Mouse (Mus musculus) forebrain, embryonic 14.5 days (tissue): ENCODE results near the gene Rnf39. TPM values are rescaled to one million over a fixed set of nuclear protein-coding genes. Genes with fewer than 3 reads are reported as not detected.

ENCODE experiments used
- ATAC-seq: fragments of 200-750 bp; cut with Nextera tagmentation; 2 replicates; pipeline ENCODE4 v1.8.0; 2017; ENCODE audit warnings: mild to moderate bottlenecking, moderate library complexity
- DNase-seq: peaks from one replicate; pipeline ENCODE4 v3.0.0-alpha.2; 2015; ENCODE audit warnings: low spot score
- H3K27ac ChIP-seq: fragments of 300-500 bp; sonication (generic); 2 replicates; pipeline ENCODE4 v1.5.1; 2014; ENCODE audit warnings: low read depth, mild to moderate bottlenecking, control low read depth, low read length, moderate library complexity
- H3K27me3 ChIP-seq: fragments of 300-500 bp; sonication (generic); replicated peaks from 2 replicates; pipeline ENCODE4 v1.6.1; 2014; ENCODE audit warnings: low read length, control low read depth, mixed read lengths; ENCODE audit not compliant: control insufficient read depth, insufficient read depth
- H3K36me3 ChIP-seq: fragments of 300-500 bp; sonication (generic); 2 replicates; pipeline ENCODE4 v1.6.1; 2014; ENCODE audit warnings: low read length, control low read depth; ENCODE audit not compliant: control insufficient read depth, insufficient read depth
- H3K4me1 ChIP-seq: fragments of 300-500 bp; sonication (generic); 2 replicates; pipeline ENCODE4 v1.6.1; 2014; ENCODE audit warnings: antibody characterized with exemption, low read length, control low read depth; ENCODE audit not compliant: control insufficient read depth, insufficient read depth
- H3K4me2 ChIP-seq: fragments of 300-500 bp; sonication (generic); 2 replicates; pipeline ENCODE4 v1.6.1; 2014; ENCODE audit warnings: mild to moderate bottlenecking, control low read depth, low read length
- H3K4me3 ChIP-seq: fragments of 300-500 bp; sonication (generic); 2 replicates; pipeline ENCODE4 v1.5.1; 2014; ENCODE audit warnings: low read depth, low read length, control low read depth
- H3K9ac ChIP-seq: fragments of 300-500 bp; sonication (generic); 2 replicates; pipeline ENCODE4 v1.6.1; 2014; ENCODE audit warnings: mild to moderate bottlenecking, low read length, control low read depth, moderate library complexity
- H3K9me3 ChIP-seq: fragments of 300-500 bp; sonication (generic); replicated peaks from 2 replicates; pipeline ENCODE4 v1.6.1; 2016; ENCODE audit warnings: low read length, control low read depth, mixed read lengths; ENCODE audit not compliant: control insufficient read depth
- WGBS: fragments of 180-500 bp; shearing (Covaris S2); extraction: QIAGEN DNeasy Blood & Tissue Kit; methylation state at CpG from one replicate; pipeline ENCODE4 v1.1.7; 2014; 5-methylcytosine and 5-hydroxymethylcytosine counted together
- polyA plus RNA-seq: library from polyadenylated mRNA; unstranded; fragments of >200 nt; fragmentation: Nextera tagmentation; extraction: Ambion mirVana; gene quantifications from 2 replicates; pipeline ENCODE4 v1.2.1, GENCODE M21; 2014

The Rnf39 gene
- polyA plus RNA-seq, 1 experiment from 2014 or later: 0.24 TPM

- WGBS: 40% methylated on average over 1 of the region's 1 CpGs
- Histone ChIP-seq H3K27me3 (no peaks in the 10 kb centered on the region), H3K4me3 (no peak overlapping the region), H3K36me3 (no peaks in the 10 kb centered on the region), H3K4me2 (no peak overlapping the region), H3K4me1 (no peaks in the 10 kb centered on the region), H3K27ac (no peak overlapping the region), H3K9me3 (no peaks in the 10 kb centered on the region), H3K9ac (no peak overlapping the region)
- DNase-seq (no peak), ATAC-seq (no peak)
Observed at GRCm38 (mm10) chr17:36908235-36908634, 34.5 kb upstream of the Rnf39 start.

- ATAC-seq: no peak
- H3K36me3 ChIP-seq: no peaks in the 10 kb centered on the region
- H3K9me3 ChIP-seq: no peaks in the 10 kb centered on the region
- H3K27me3 ChIP-seq: no peaks in the 10 kb centered on the region
- H3K27ac ChIP-seq: no peak overlapping the region
- H3K9ac ChIP-seq: no peak overlapping the region
- H3K4me3 ChIP-seq: no peak overlapping the region
- no peak for DNase-seq
- H3K4me2 ChIP-seq: no peak overlapping the region
- WGBS: 63% methylated on average over 4 of the region's 4 CpGs
- no peaks in the 10 kb centered on the region for H3K4me1 ChIP-seq
Observed at GRCm38 (mm10) chr17:36909802-36910201, 32.9 kb upstream of the Rnf39 start.

GRCm38 (mm10) chr17:36912031-36912430, 30.7 kb upstream of the Rnf39 start:
- Histone ChIP-seq H3K27me3 (no peaks in the 10 kb centered on the region), H3K36me3 (no peaks in the 10 kb centered on the region), H3K9me3 (no peaks in the 10 kb centered on the region), H3K4me2 (no peak overlapping the region), H3K27ac (no peak overlapping the region), H3K4me3 (no peak overlapping the region), H3K9ac (no peak overlapping the region), H3K4me1 (no peaks in the 10 kb centered on the region)
- no peak for DNase-seq
- 81% methylated on average over 2 of the region's 2 CpGs for WGBS
- no peak for ATAC-seq

GRCm38 (mm10) chr17:36914108-36914507, 28.6 kb upstream of the Rnf39 start:
- WGBS: 18% methylated on average over 2 of the region's 2 CpGs
- no peaks in the 10 kb centered on the region for H3K9me3 ChIP-seq
- no peak overlapping the region for H3K27ac ChIP-seq
- no peak overlapping the region for H3K4me2 ChIP-seq
- H3K36me3 ChIP-seq: no peaks in the 10 kb centered on the region
- DNase-seq: peak; percentile 88
- no peaks in the 10 kb centered on the region for H3K4me1 ChIP-seq
- H3K9ac ChIP-seq: no peak overlapping the region
- no peaks in the 10 kb centered on the region for H3K27me3 ChIP-seq
- 0 out of 2 replicates have a peak, but pooled peaks have one; percentile 34 for ATAC-seq
- H3K4me3 ChIP-seq: no peak overlapping the region

GRCm38 (mm10) chr17:36915076-36915475, 27.6 kb upstream of the Rnf39 start:
- peak; percentile 60 for DNase-seq
- H3K27ac ChIP-seq: no peak overlapping the region
- H3K9ac ChIP-seq: no peak overlapping the region
- no peak overlapping the region for H3K4me2 ChIP-seq
- no peaks in the 10 kb centered on the region for H3K9me3 ChIP-seq
- H3K27me3 ChIP-seq: no peaks in the 10 kb centered on the region
- no peak overlapping the region for H3K4me3 ChIP-seq
- no peaks in the 10 kb centered on the region for H3K4me1 ChIP-seq
- H3K36me3 ChIP-seq: no peaks in the 10 kb centered on the region
- ATAC-seq: 0 out of 2 replicates have a peak, but pooled peaks have one; percentile 32
- WGBS: 15% methylated on average over 9 of the region's 9 CpGs

GRCm38 (mm10) chr17:36920239-36920638, 22.5 kb upstream of the Rnf39 start:
- ATAC-seq (no peak), DNase-seq (no peak)
- Histone ChIP-seq H3K4me2 (no peak overlapping the region), H3K9ac (no peak overlapping the region), H3K27ac (no peak overlapping the region), H3K27me3 (no peaks in the 10 kb centered on the region), H3K9me3 (no peaks in the 10 kb centered on the region), H3K4me3 (no peak overlapping the region), H3K4me1 (no peaks in the 10 kb centered on the region), H3K36me3 (no peaks in the 10 kb centered on the region)
- WGBS: 57% methylated on average over 15 of the region's 15 CpGs

- DNase-seq (no peak), ATAC-seq (no peak)
- Histone ChIP-seq H3K9me3 (no peaks in the 10 kb centered on the region), H3K9ac (no peak overlapping the region), H3K36me3 (no peaks in the 10 kb centered on the region), H3K27ac (no peak overlapping the region), H3K4me1 (no peaks in the 10 kb centered on the region), H3K4me3 (no peak overlapping the region), H3K4me2 (no peak overlapping the region), H3K27me3 (no peaks in the 10 kb centered on the region)
- 88% methylated on average over 4 of the region's 4 CpGs for WGBS
Observed at GRCm38 (mm10) chr17:36922715-36923114, 20.0 kb upstream of the Rnf39 start.

- WGBS: 62% methylated on average over 4 of the region's 4 CpGs
- DNase-seq (no peak), ATAC-seq (no peak)
- no peak overlapping the region for H3K4me3 ChIP-seq
- H3K4me2 ChIP-seq: no peak overlapping the region
- H3K9me3 ChIP-seq: no peaks in the 10 kb centered on the region
- H3K36me3 ChIP-seq: no peaks in the 10 kb centered on the region
- H3K27ac ChIP-seq: no peak overlapping the region
- H3K4me1 ChIP-seq: no peaks in the 10 kb centered on the region
- no peaks in the 10 kb centered on the region for H3K27me3 ChIP-seq
- H3K9ac ChIP-seq: no peak overlapping the region
Observed at GRCm38 (mm10) chr17:36923491-36923890, 19.2 kb upstream of the Rnf39 start.

- Histone ChIP-seq H3K9me3 (no peaks in the 10 kb centered on the region), H3K27me3 (no peaks in the 10 kb centered on the region), H3K36me3 (no peaks in the 10 kb centered on the region), H3K4me3 (no peak overlapping the region), H3K9ac (no peak overlapping the region), H3K4me2 (no peak overlapping the region), H3K27ac (no peak overlapping the region), H3K4me1 (no peaks in the 10 kb centered on the region)
- no peak for ATAC-seq
- 71% methylated on average over 10 of the region's 10 CpGs for WGBS
- no peak for DNase-seq
Observed at GRCm38 (mm10) chr17:36927496-36928120, 15.1 kb upstream of the Rnf39 start.
